Mouse (Mus musculus) mouse trophoblast stem cell (cell line): ENCODE results near the gene Gm10065.
"Not testable (repeated sequence)": the region's sequence is repeated elsewhere in the genome, so short reads cannot be mapped to it uniquely, and the experiment has no call there.

Source experiments
- in situ Hi-C, 2 experiments: fragments of 300-500 bp; cut with MseI, MboI; formaldehyde crosslinking; loops; 2 replicates in 1 of 2; 3 replicates in 1 of 2; pipeline ENCODE4 v1.15.1; 2025

Gm10065 gene

GRCm38 (mm10) chr13:21478759-21479670 is at the start of gene Gm10065, which contains the start of gene Zkscan4:
Gene Gm10065, minus strand, starts transcription at chr13:21479441.
Gene Zkscan4, plus strand, starts transcription at chr13:21478907.
- in situ Hi-C loops: not testable (repeated sequence)

GRCm38 (mm10) chr13:21506221-21506649 is 27.0 kb upstream of the Gm10065 start:
- in situ Hi-C loops: no loop called here

GRCm38 (mm10) chr13:21502296-21502695 is 23.1 kb upstream of the Gm10065 start:
- in situ Hi-C loops: no loop called here

- in situ Hi-C loops: not testable (repeated sequence)
Measured at GRCm38 (mm10) chr13:21501182-21501581, 21.9 kb upstream of the Gm10065 start, which contains the start of gene Gm11273. Gene Gm11273, minus strand, starts transcription at chr13:21501418.

GRCm38 (mm10) chr13:21495080-21495479 is 15.8 kb upstream of the Gm10065 start, which contains the start of gene AK157302:
Gene AK157302, plus strand, starts transcription at chr13:21495223.
- in situ Hi-C loops: no loop called here

- in situ Hi-C loops: no loop called here
Measured at GRCm38 (mm10) chr13:21492847-21493246, 13.6 kb upstream of the Gm10065 start.

GRCm38 (mm10) chr13:21486881-21487280 is 7.6 kb upstream of the Gm10065 start:
- in situ Hi-C loops: no loop called here

- in situ Hi-C loops: no loop called here
Measured at GRCm38 (mm10) chr13:21472427-21472826, 6.8 kb downstream of the Gm10065 start.

- in situ Hi-C loops: no loop called here
Measured at GRCm38 (mm10) chr13:21469097-21469496, 10.1 kb downstream of the Gm10065 start.

- in situ Hi-C loops: no loop called here
Measured at GRCm38 (mm10) chr13:21468061-21469019, 10.9 kb downstream of the Gm10065 start, which contains the start of gene Nkapl. Gene Nkapl, minus strand, starts transcription at chr13:21468509.

- in situ Hi-C loops: no loop called here
Measured at GRCm38 (mm10) chr13:21467336-21467735, 11.9 kb downstream of the Gm10065 start.

GRCm38 (mm10) chr13:21462516-21462915 is 16.7 kb downstream of the Gm10065 start:
- in situ Hi-C loops: not testable (repeated sequence)

GRCm38 (mm10) chr13:21456347-21456746 is 22.9 kb downstream of the Gm10065 start:
- in situ Hi-C loops: no loop called here

GRCm38 (mm10) chr13:21454133-21454532 is 25.1 kb downstream of the Gm10065 start:
- in situ Hi-C loops: no loop called here

- in situ Hi-C loops: no loop called here
Measured at GRCm38 (mm10) chr13:21453449-21453848, 25.8 kb downstream of the Gm10065 start, which contains the start of gene Zscan26. Gene Zscan26, minus strand, starts transcription at chr13:21453730.

- in situ Hi-C loops: no loop called here
Measured at GRCm38 (mm10) chr13:21453042-21453441, 26.2 kb downstream of the Gm10065 start.

GRCm38 (mm10) chr13:21447856-21448614 is 31.2 kb downstream of the Gm10065 start:
- in situ Hi-C loops: no loop called here

- in situ Hi-C loops: no loop called here
Measured at GRCm38 (mm10) chr13:21446796-21447195, 32.4 kb downstream of the Gm10065 start.

GRCm38 (mm10) chr13:21441207-21441572 is 38.1 kb downstream of the Gm10065 start:
- in situ Hi-C loops: no loop called here

GRCm38 (mm10) chr13:21440503-21441206 is 38.6 kb downstream of the Gm10065 start, which contains the start of gene Pgbd1:
Gene Pgbd1, minus strand, starts transcription at chr13:21441058.
- in situ Hi-C loops: no loop called here
